ENCODE assay signal across 13 mouse cellular contexts in the genomic region with DNA sequence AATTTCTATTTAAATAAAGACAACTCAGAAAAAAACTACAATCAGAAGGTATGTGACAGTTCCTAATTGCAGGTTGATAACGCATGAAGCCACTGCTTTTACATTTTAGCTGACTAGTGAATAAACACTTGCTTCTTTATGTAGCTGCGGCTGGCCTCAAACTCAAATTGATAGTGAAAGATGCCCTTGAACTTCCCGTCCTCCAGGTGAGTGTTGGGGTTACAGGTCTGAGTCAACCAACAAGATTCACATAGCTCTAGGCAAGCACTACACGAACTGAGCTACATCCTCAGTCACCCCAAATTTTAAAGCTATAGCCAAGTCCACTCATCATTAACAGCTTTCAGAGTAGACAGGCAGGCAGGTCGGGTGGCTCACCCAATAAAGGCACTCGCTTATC.
DNase-seq lines count a peak whose midpoint lies in the region; ATAC-seq and TF ChIP-seq lines count a peak whose summit lies in the region.
"Had no signal": no experiment of that assay in that cellular context is flagged by ENCODE, and none has a peak within 500 bp of the region (broad histone marks: within the 10 kb centered on the region; RNA-seq: fewer than 3 reads in every experiment).

No protein-coding gene starts in this region.

- no peak for DNase-seq in limb, embryonic 10.5 days (ENCODE audit: low spot score)
- DNase-seq in embryonic facial prominence, embryonic 14.5 days (ENCODE audit: low spot score): no peak
- peak; percentile 48 for DNase-seq in naive thymus-derived CD4-positive, alpha-beta T cell, adult 2 months (ENCODE audit: low read depth)
- no peak for DNase-seq in left cerebral cortex, postnatal 25 days (ENCODE audit: low spot score in 2 of 2)
- DNase-seq in lung, postnatal 4 days: no peak
- no peak for DNase-seq in liver, postnatal 0 days
- DNase-seq: cerebellum, postnatal 10 days; heart, adult 11 months; liver had no signal

- TF ChIP-seq EP300 in liver, postnatal 0 days (IDR thresholded peaks at IDR 0.05; ENCODE audit: low read depth): no peak

- peaks cover 50% of the 10 kb centered on the region for H3K4me1 ChIP-seq in limb, embryonic 12.5 days (replicated peaks)
- H3K4me1 ChIP-seq in limb, embryonic 10.5 days: peaks cover 35% of the 10 kb centered on the region
- peaks cover 29% of the 10 kb centered on the region for H3K4me1 ChIP-seq in embryonic facial prominence, embryonic 14.5 days (ENCODE audit: control insufficient read depth, insufficient read depth, low read length)
- H3K4me1 ChIP-seq in hindbrain, embryonic 16.5 days (ENCODE audit: control insufficient read depth, insufficient read depth, low read depth, low read length): peaks cover 7% of the 10 kb centered on the region
- no peaks in the 10 kb centered on the region for H3K4me1 ChIP-seq in liver, postnatal 0 days (ENCODE audit: insufficient read depth)

- peaks cover 25% of the 10 kb centered on the region; the same call in 1 of the 2 replicates for H3K36me3 ChIP-seq in limb, embryonic 12.5 days
- peaks cover 5% of the 10 kb centered on the region; the same call in 1 of the 2 replicates for H3K36me3 ChIP-seq in limb, embryonic 10.5 days
- H3K36me3 ChIP-seq in embryonic facial prominence, embryonic 14.5 days (ENCODE audit: control insufficient read depth, insufficient read depth, low read length): no peaks in the 10 kb centered on the region
- no peaks in the 10 kb centered on the region for H3K36me3 ChIP-seq in hindbrain, embryonic 16.5 days (ENCODE audit: control insufficient read depth, insufficient read depth, low read length)
- no peaks in the 10 kb centered on the region for H3K36me3 ChIP-seq in liver, postnatal 0 days (replicated peaks; ENCODE audit: insufficient read depth, low read length)

- no peaks in the 10 kb centered on the region for H3K9me3 ChIP-seq in limb, embryonic 12.5 days
- H3K9me3 ChIP-seq in limb, embryonic 10.5 days (replicated peaks): no peaks in the 10 kb centered on the region
- no peaks in the 10 kb centered on the region for H3K9me3 ChIP-seq in embryonic facial prominence, embryonic 14.5 days (ENCODE audit: control insufficient read depth, low read length)
- H3K9me3 ChIP-seq in hindbrain, embryonic 16.5 days (ENCODE audit: control insufficient read depth, low read length): no peaks in the 10 kb centered on the region
- no peaks in the 10 kb centered on the region for H3K9me3 ChIP-seq in liver, postnatal 0 days (ENCODE audit: low read length)

- WGBS in limb, embryonic 12.5 days: 66% methylated on average over 6 of the region's 6 CpGs
- WGBS in limb, embryonic 10.5 days: 67% methylated on average over 6 of the region's 6 CpGs
- 63% methylated on average over 6 of the region's 6 CpGs for WGBS in embryonic facial prominence, embryonic 14.5 days
- WGBS in hindbrain, embryonic 16.5 days: 59% methylated on average over 6 of the region's 6 CpGs
- WGBS in liver, postnatal 0 days (ENCODE audit: insufficient replicate concordance): 57% methylated on average over 6 of the region's 6 CpGs

- peak overlapping the region; percentile 65; the same call in 1 of the 2 replicates for H3K4me3 ChIP-seq in limb, embryonic 12.5 days (replicated peaks)
- no peak overlapping the region for H3K4me3 ChIP-seq in limb, embryonic 10.5 days
- peak overlapping the region; percentile 60; the same call in 1 of the 2 replicates for H3K4me3 ChIP-seq in embryonic facial prominence, embryonic 14.5 days (ENCODE audit: low read depth, low read length)
- peak overlapping the region; percentile 31; the same call in 1 of the 2 replicates for H3K4me3 ChIP-seq in hindbrain, embryonic 16.5 days (ENCODE audit: low read length)
- no peak overlapping the region for H3K4me3 ChIP-seq in liver, postnatal 0 days (ENCODE audit: low read depth, low read length)

- no peak for TF ChIP-seq CTCF in liver, postnatal 0 days (IDR thresholded peaks at IDR 0.05; ENCODE audit: low read depth)

- intact Hi-C loops in left cerebral cortex, postnatal 25 days (cut with DNase I): no loop called here

- H3K4me2 ChIP-seq in limb, embryonic 12.5 days: peak overlapping the region; percentile 64
- peak overlapping the region; percentile 74 for H3K4me2 ChIP-seq in embryonic facial prominence, embryonic 14.5 days (ENCODE audit: low read depth, low read length)
- peak overlapping the region; percentile 48 for H3K4me2 ChIP-seq in hindbrain, embryonic 16.5 days (ENCODE audit: low read length)
- H3K4me2 ChIP-seq in liver, postnatal 0 days (ENCODE audit: low read depth, low read length): no peak overlapping the region

- no peak overlapping the region for H3K9ac ChIP-seq in limb, embryonic 12.5 days (replicated peaks)
- H3K9ac ChIP-seq in embryonic facial prominence, embryonic 14.5 days (ENCODE audit: low read depth, low read length): no peak overlapping the region
- no peak overlapping the region for H3K9ac ChIP-seq in hindbrain, embryonic 16.5 days (ENCODE audit: low read depth, low read length)
- no peak overlapping the region for H3K9ac ChIP-seq in liver, postnatal 0 days (replicated peaks)

- no peak for ATAC-seq in limb, embryonic 12.5 days (ENCODE audit: insufficient number of reproducible peaks, insufficient read depth, low FRiP score, low TSS enrichment, low read depth)
- no peak for ATAC-seq in embryonic facial prominence, embryonic 14.5 days (ENCODE audit: low read depth)
- ATAC-seq in hindbrain, embryonic 16.5 days: no peak
- ATAC-seq in liver, postnatal 0 days: no peak
- ATAC-seq: inflammation-experienced regulatory T-cells, adult 6 months had no signal

- H3K27ac ChIP-seq in limb, embryonic 12.5 days: no peak overlapping the region
- no peak overlapping the region for H3K27ac ChIP-seq in limb, embryonic 10.5 days
- no peak overlapping the region for H3K27ac ChIP-seq in embryonic facial prominence, embryonic 14.5 days (replicated peaks; ENCODE audit: low read depth, low read length)
- H3K27ac ChIP-seq in hindbrain, embryonic 16.5 days (ENCODE audit: low read depth, low read length): no peak overlapping the region
- no peak overlapping the region for H3K27ac ChIP-seq in liver, postnatal 0 days (ENCODE audit: low read depth)

- peaks cover 4% of the 10 kb centered on the region; the same call in 1 of the 2 replicates for H3K27me3 ChIP-seq in limb, embryonic 12.5 days
- peaks cover 24% of the 10 kb centered on the region for H3K27me3 ChIP-seq in limb, embryonic 10.5 days (ENCODE audit: low read depth, poor library complexity, severe bottlenecking)
- H3K27me3 ChIP-seq in embryonic facial prominence, embryonic 14.5 days (replicated peaks; ENCODE audit: control insufficient read depth, insufficient read depth, low read length): no peaks in the 10 kb centered on the region
- peaks cover 3% of the 10 kb centered on the region for H3K27me3 ChIP-seq in hindbrain, embryonic 16.5 days (replicated peaks; ENCODE audit: control insufficient read depth, insufficient read depth, low read length)
- peaks cover 35% of the 10 kb centered on the region for H3K27me3 ChIP-seq in liver, postnatal 0 days (ENCODE audit: insufficient read depth, low read length)
- H3K27me3 ChIP-seq: CH12.LX had no signal

Comparison
In these comparisons a context has a peak if more than half of its experiments do, and no peak if none do; other contexts are left out.
1. H3K4me3 ChIP-seq: peak in limb, embryonic 12.5 days (single experiment), embryonic facial prominence, embryonic 14.5 days (single experiment) and hindbrain, embryonic 16.5 days (single experiment); none in limb, embryonic 10.5 days (single experiment) and liver, postnatal 0 days (single experiment).